Mouse (Mus musculus) lung, postnatal 36 days (tissue): ENCODE measurements around the gene Igf2bp2.

Source experiments
- DNase-seq: peaks from one replicate; pipeline ENCODE4 v3.0.0; 2022; ENCODE audit warnings: mixed read lengths

Gene Igf2bp2

DNA sequence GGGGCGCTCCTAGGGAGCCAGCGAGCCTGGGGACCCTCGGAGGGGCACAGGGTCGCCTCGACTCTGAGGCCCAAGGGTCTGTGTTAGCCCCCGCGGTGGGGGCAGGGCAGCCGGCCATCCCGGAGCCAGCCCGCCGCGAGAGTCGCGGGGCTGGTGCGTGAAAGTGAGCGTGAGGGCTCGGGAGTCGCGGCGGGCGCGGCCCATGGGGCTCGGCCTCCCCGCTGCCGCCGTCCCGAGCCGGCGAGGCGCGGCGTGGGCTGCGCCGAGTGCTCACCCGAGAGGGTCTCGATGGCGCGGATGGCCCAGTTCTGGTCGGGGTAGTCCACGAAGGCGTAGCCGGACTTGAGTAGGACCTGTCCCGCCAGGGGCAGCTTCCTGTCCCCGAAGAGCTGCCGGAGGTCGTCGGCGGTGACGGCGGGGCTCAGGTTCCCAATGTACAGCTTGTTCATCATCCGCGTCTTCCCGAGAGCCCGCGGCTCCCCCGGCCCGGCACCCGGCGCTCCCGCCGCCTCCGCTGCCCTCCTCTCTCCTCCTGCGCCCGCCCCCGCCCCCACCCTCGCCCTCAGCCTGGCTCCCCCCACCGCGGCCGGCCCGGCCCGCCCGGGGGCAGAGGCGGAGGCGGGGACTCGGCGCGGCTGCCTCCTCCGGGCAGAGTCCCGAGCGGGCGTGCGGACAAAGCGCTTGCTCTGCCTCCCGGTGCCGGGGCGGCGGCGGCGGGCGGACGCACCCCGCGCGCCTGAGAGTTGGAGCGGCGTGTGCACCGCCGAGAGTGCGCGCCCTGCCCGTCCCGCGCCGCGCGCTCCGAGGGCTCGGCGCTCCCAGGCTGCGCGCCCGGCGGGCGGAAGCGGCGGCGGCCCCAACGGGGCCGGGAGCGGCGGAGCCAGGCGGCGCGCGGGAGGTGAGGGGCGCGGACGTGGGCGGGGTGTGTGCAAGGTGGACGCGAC is at the start of gene Igf2bp2:
Gene Igf2bp2, minus strand, starts transcription at position 788 of the 944 bp plus-strand sequence.
- DNase-seq: peak; percentile 69

DNA sequence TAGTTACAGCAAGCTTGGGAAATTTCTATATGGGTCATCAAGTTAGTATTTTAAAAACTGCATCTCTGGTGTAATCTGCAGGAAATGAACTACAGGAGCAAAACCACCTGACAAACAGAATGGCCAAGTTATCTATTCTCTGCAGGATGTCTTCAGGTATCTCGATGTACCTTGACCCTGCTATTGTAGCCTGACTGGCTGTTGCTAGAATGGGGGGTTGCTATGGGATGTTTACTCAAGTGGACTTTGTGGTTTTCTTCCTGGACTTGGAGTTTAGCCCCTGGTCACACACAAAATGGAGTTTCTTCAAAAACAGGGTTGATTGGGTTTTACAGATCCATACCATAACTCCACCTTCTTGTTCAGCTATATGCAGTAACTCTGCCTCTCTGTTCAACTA is 40.4 kb upstream of the Igf2bp2 start:
- no peak for DNase-seq

DNA sequence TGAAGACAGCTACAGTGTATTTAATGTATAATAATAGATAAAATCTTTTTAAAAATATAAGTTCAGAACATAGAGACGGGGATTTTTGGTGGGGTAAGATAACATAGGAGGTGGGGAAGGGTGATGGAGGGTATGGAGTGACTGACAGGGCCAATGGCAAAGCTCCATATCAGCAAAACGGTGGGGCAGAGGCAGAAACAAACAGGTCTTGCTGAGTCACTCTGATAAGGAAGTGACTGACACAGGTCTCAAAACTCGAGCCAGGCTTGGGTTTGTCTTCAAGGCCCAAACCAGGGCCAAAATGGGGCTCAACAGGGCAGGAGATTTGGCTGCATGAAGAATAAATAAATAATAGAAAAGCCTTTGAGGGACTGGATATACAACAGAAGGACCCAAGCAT is 38.8 kb upstream of the Igf2bp2 start:
- DNase-seq: no peak

DNA sequence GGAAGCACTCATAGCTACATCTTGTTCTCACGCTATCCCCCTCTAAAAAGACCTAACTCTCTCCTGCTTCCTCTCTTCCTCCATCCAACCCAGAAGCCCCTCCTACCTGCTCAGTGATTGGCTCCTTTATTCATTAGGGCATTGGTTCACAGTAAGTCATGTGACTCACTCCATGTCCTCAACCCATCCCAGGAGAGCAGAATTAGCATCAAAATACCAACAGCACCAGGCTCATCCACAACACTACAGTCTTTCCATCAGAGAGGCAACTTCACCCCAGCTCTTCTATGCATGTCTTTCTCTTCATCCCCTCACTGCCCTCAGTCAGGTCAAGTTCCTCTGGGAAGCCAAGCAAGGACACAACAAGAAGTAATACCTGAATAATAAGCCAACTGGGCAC is 37.4 kb upstream of the Igf2bp2 start:
- DNase-seq: no peak

DNA sequence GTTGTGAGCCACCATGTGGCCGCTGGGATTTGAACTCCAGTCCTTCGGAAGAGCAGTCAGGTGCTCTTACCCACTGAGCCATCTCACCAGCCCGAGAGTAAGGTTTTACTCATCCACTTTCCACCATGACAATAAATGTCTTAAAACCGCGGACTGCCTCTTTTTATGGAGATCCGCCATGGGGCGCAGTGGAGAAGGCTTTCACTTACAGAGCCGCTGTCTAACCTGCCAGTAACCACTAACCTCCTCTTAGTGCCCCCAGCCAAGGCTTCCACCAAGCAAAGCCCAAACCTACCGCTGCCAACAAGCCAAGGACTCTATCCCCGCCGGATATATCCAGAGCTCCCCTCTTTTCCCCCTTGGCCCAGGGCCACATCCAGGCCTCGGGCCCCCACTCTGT is 24.3 kb upstream of the Igf2bp2 start:
- no peak for DNase-seq

DNA sequence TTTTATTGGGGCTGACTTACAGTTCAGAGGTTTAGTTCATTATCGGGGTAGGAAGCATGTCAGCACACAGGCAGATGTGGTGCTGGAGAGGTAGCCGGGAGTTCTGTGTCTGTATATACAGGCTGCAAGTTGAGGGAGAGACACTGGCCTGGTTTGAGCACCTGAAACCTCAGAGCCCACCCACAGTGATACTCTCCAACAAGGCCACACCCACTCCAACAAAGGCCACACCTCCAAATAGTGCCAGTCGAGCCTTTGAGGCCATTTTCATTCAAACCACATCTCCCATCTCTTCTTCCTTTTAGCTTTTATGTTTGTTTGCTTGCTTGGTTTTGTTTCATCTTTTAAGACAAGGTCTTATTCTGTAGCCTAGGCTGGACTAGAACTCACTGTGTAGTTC is 22.3 kb upstream of the Igf2bp2 start:
- no peak for DNase-seq

DNA sequence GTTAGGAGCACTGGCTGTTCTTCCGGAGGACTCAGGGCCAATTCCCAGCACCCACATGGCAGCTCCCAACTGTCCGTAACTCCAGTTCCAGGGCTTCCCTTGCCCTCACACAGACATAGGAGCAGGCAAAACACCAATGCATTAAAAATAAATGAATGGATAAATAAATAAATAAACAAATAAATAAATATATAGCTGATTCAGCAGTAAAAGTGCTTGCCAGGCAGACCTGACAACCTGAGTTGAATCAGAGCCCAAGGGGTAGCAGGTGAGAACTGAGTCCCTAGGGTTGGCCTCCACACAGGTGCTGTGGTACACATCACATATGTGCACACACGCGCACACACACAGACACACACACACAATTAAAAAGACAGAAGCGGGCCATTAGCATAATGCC is 21.0 kb upstream of the Igf2bp2 start:
- no peak for DNase-seq

DNA sequence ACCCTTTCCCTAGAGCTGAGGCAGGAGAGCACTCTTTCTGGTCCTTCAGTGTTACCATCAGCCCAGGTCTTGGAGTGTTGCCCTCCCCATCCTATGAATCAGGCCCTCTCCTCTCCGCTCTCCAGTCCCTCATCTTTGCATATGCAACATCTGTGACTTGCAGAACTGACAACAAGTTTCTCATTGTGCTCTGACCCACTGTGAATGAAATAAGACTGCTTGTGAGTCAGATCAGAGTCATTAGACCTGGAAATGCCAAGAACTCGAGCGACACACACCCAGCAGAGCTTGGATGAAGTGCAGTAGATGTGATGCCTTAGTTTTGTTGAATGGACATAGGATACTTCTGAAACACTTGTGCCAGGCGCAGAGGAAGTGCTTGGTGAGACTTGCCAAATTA is 19.2 kb upstream of the Igf2bp2 start:
- no peak for DNase-seq

DNA sequence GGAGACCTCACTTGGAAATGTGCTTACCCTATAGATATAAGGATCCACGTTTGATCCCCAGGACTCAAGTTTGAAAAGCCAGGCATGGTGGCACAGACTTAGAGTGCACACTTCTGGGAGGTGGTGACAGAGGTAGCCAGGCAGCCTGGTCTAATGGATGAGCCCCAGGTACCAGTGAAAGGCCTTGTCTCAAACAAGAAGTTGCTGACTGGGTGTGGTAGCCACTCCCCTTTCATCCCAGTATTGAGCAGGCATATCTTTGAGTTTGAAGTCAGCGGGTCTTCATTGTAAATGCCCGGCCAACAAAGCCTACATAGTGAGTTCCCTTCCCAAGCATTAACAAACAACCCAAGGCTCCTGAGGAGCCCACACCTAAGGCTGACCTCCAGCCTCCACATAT is 15.7 kb upstream of the Igf2bp2 start:
- DNase-seq: no peak

DNA sequence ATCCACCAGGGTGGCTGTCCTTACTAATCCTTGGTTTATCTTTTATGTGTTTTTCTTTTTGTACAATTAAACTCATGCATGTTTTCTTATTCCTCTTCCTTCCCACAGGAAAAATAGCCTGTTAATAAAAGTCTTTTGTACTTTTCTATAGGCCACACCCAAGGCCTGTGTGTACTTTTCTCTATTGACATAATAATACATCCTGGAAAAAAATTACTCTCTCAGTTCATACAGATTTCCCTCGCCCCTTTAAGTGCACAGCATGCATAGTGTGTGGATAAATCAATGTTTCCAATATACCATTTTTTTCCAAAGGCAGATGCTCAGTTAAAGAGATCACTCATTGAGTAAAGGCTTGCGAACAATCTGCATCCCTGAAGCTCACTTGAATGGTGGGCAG is 14.9 kb upstream of the Igf2bp2 start:
- no peak for DNase-seq

DNA sequence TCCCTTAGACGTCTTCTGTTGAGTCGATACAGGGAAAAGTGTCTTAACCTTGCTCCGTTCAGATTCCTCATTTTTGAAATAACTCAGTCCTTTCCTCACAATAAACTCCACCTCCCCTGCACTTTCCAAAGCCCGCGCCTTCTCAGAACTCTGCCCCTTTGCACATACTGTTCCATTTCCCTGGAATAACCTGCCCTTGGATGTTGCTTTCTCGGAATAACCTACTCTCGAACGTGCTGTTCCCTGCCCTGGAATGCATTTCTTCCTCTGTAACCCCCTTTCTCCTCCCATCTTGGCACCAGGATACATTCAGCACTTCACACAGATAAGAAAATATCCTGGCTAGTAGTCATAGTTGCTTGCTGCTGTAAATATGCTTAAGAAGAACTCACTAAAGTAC is 5.6 kb upstream of the Igf2bp2 start:
- peak; percentile 34 for DNase-seq

DNA sequence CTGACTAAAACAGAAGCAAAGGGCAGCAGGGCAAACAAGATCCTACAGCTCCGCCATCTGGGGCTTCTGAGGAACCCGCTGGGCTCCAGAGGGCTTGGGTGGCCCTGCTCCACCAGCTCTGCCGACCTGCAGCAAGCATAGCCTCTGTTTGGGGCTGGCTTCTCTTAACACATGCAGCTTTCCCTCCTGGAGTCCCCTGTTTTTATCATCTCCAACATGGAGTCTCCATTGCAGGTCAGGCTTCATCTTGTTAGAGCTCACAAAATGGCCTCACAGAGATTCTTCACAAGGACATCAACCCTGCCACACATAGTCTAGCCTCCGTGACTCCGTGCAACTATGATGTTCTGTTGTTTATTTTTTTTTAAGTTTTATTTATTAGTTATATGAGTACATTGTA is 2.5 kb upstream of the Igf2bp2 start:
- DNase-seq: no peak

DNA sequence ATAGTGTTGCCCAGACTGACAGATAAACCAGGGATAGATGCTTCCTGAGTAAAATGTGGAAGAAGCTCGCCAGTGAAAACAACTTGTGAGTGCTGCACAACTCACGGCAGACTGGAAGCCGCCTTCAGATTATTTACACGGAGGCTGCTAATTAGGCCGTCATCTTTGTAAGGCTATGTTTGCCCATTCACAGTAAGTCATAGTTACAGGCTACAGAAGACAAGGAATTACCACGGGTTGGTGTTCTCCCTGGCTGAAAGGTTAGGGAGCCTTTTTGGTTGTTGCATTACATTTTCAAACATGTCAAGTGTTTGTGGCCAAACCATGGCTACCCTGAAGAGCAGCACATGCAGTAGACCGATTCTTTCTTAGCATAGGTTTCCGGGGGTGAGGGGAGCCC is 1.3 kb upstream of the Igf2bp2 start:
- no peak for DNase-seq

DNA sequence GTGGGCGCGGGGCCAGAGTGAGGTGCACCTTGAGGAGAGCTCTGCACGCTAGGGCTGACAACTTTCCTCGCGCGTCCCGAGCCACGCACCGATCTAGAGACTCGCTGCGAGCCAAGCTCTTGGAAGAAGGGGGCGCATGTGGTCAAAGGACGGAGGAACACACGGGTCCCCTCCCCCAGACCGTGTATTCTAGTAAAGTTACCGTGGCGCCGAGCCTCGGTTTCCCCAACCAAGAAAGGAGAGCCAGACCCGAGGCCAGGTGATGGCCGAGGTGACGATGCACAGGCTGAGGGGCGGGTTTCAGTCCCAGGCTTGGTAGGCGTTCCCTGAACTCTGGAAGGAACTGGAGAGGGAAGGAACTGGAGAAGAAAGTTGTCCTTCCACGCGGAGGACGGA is 355 bp upstream of the Igf2bp2 start:
- DNase-seq: peak; percentile 48

DNA sequence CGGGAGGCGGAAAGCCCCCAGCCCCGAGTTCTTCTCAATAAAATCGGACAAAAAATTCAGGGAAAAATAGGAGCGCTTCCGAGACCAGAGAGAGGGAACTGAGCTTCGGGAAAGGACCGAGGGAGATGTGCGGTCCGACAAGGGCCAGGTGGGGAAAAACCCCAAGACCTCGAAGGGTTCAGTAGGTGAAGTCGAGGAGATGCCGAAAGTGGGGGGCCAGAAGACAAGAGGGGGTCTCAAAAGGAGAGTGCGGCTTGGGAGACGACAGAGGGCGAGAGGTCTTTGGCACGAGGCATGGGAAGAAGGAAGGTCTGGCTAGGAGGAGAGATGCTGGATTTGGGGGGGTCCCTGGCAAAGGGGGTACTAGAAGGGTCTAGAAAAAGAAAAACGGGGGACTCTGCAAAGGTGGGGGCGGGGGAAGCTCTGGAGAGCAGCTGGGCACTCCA is 1.0 kb downstream of the Igf2bp2 start:
- DNase-seq: peak; percentile 3

DNA sequence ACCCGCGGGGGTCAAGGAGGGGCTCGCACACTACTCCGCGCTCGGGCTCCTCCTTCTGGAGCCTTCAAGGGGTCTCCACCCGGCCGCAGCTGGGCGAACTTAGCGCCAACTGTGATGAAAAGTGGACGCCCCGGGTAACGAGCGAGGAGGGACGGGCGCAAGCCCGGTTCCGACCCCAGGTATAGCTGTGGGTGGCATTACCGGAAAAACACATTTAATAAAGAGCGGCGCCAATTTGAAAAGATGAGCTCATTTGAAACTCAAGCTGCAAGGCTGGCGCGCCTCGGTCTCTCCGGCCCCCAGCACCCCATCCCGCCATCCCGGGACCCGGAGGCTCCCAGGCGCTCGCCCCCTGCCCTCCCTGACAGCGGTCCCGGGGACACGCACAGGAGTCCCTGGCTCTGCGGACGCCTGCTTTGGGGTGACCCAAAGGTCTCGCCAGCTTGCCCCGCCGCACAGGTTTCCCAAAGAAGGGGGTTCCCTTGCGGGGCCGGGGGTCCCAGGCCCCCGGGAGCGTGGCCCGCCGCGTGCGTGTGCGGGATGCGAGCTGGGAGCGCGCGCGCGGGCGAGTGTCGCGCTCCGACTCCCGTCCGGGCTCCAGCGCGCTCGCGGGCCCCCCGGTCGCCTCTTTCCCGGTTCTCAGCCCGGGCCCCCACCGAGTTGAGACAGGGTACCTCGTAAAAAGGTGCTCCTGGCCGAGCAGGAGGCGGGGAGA is 1.6 kb downstream of the Igf2bp2 start:
- DNase-seq: peak; percentile 16

DNA sequence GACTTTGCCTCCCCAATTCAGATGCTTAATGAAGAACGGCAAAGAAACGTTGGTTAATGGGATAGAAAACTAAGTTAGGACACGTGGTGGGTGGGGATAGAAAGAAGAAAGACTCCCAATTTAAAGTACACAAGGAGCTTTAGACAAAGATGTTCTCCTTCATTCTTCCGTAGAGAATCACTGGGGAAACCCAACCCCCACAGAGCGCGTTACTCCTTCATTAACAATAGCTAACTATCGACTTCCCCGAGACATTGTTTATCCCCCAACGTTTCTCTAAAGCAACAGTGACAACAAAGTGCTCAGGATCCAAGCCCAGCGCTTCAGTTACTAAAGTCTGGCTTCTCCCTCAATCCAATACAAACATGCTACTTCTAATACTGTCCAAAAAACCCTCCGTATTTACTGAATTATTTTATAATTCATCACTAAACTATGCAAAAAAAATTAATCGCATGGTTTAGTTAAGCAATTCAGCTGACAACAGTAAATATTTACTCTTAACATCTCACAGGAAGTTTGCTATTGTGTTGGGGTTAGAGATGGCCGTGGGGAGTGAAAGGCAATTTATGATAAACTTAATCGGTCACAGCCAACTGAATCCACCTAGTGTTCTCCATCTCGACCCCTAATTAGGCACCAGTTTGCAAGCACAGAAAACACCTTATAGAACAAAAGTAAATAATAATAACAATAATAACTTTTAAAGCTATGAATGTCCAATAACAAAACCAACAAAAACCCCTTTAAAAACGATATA is 2.5 kb downstream of the Igf2bp2 start:
- no peak for DNase-seq

DNA sequence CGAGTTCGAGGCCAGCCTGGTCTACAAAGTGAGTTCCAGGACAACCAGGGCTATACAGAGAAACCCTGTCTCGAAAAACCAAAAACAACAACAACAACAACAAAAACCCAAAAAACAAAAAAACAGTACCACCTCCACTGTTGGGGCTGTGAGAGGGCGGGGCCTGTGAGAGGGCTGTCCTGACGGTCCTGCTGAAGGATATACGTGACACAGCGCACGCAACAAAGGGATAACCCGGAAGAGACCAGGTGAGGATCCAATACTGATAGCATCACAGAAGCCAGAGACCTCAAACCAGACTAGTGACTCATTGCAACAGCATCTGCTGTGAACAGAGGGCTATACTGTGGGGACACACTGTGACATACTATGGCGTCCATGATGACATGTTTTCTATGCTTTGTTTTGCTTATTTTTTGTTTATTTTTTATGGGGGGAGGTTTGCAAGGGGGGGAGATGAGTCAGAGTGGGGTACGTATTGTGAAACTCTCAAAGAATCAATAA is 10.1 kb downstream of the Igf2bp2 start:
- DNase-seq: no peak

DNA sequence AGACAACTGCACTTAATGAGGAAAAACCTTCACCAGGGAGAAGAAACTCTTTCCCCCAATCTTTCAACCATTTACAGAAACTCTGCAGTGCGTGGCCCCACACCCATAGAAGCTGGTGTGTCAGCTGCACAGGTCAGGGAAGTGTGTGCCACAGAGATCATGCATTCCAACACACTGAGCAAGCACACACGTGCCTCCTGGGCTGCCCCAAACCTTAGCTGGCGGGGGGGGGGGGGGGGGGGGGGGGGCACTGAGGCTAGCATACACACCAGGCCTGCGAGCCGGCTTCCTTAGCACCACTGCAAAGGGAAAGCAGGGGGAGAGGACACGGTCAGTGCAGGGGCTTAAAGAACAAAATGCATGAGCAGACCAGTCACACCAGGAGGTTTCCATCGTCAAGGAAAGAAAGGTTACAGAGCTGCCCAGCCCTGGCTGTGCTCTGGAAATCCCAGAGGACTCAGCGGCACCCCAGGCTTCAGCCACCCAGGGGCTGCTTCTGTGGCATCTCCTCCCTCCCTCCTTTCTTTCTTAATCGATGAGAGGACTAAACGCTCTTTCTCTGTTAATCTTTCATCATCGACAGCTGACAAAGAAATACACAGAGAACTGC is 11.3 kb downstream of the Igf2bp2 start:
- peak; percentile 20 for DNase-seq

DNA sequence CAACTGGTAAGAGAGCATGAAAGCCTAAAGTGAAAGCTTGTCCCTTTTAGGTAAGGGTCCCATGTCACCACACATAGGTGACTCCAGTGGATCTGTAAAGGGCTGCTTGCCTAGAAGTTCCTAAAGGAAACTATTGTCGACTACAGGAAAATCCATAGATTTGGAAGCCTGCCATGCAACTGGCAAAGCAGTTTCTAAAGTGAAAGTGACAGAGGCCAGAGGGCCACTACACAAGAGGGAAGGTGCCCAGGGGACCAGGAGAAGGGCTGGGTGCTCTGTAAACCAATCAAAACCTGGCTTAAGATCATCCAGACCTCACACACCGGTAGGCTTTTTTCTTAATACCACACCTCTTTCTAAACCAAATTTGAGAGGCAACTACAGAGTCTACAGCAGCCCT is 12.7 kb downstream of the Igf2bp2 start:
- peak; percentile 28 for DNase-seq

DNA sequence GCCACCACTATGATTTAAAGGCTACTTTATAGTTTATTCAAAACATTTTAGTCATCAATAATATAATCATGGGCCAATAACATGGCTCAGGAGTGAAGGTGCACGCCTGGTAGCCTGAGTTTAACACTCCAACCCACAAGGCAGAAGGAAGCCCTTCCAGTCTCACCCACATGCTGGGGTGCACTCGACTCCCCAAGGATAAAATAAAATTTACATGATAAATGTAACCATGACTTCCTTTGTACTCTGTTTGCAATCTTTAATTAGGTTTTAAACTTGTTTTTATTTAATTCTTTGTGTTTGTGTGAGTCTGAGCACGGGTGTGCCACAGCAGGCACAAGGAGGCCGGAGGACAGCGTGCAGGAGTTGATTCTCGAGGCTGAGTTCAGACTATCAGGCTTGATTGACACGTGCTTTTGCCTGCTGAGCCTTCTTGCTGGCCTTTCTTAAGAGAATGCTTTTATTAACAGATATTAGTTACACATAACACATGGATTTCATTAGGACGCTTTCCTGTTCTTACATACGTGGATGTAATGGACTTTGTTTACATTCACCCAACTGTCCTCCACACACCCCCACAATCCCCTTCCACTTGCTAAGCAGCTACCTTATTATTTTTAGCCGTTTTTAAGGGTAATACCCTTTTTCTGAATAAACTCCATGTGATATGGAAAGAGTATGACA is 13.3 kb downstream of the Igf2bp2 start:
- DNase-seq: no peak

DNA sequence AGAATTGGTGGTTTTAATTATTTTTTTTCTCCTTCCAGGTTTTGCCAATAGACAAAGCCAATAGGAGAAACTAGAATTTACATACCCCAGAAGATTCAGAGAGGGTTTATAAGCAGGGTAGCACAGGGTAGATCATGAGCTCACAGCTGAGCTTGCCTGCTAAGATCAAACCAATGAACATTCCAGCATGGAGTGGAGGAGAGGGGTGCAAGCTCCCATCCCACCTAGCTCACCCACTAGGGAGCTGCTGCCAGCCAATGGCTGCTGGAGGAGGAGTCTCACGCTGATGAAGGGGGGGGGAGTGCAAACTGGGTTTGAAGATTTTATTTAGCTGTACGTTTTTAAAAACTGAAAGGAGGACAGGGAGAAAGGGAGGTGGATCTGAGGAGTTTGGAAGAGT is 14.0 kb downstream of the Igf2bp2 start:
- no peak for DNase-seq
